Mouse (Mus musculus): Measurements from ENCODE around the gene Nfatc3. TPM values are rescaled to one million over a fixed set of nuclear protein-coding genes. Genes with fewer than 3 reads are reported as not detected.
A peak's percentile ranks its signal among the peaks of the same experiment; 100 is the strongest.

The Nfatc3 gene
- polyA plus RNA-seq, 1 experiment from 2014 or later = 5.1 TPM

DNA sequence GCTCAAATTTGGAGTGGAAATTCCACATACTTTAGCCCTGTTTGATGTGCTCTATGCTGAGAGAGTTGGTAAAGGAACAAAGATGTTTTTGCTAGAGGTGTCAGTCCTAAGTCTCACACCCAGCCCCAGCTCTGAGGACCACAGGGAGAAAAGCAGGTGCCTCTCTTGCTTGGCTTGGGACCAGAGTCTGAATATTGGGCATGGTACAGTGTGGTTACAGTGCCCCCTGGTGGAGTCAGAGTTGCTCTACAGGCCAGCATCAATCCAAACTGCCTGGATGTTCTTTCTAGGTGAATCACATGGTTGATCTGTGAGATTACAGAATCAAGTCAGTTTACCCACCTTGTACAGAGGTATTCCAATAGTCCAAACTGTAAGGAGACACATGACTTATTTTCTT, 36.2 kb upstream of the Nfatc3 start:
- Histone ChIP-seq H3K4me3 (ENCODE audit: low read depth, low read length) (no peak overlapping the region), H3K27ac (replicated peaks; ENCODE audit: low read depth, low read length) (no peak overlapping the region), H3K4me2 (ENCODE audit: low read depth, low read length) (no peak overlapping the region), H3K27me3 (ENCODE audit: control insufficient read depth, insufficient read depth, low read length) (no peaks in the 10 kb centered on the region), H3K9me3 (replicated peaks; ENCODE audit: control insufficient read depth, low read length) (no peaks in the 10 kb centered on the region), H3K9ac (replicated peaks; ENCODE audit: low read length) (no peak overlapping the region), H3K4me1 (ENCODE audit: control insufficient read depth, insufficient read depth, low read length) (no peaks in the 10 kb centered on the region), H3K36me3 (replicated peaks; ENCODE audit: control insufficient read depth, insufficient read depth, low read depth, low read length) (no peaks in the 10 kb centered on the region)
- DNase-seq (ENCODE audit: low spot score) (peak; percentile 84), ATAC-seq (replicated peaks; ENCODE audit: insufficient number of reproducible peaks, low FRiP score, low TSS enrichment, low read depth) (no peak)

GRCm38 (mm10) chr8:106038721-106039120, 19.9 kb upstream of the Nfatc3 start:
- WGBS = 89% methylated on average over 10 of the region's 10 CpGs
- H3K27ac ChIP-seq (replicated peaks; ENCODE audit: low read depth, low read length) = no peak overlapping the region
- H3K9me3 ChIP-seq (replicated peaks; ENCODE audit: control insufficient read depth, low read length) = no peaks in the 10 kb centered on the region
- no peak for DNase-seq (ENCODE audit: low spot score)
- H3K27me3 ChIP-seq (ENCODE audit: control insufficient read depth, insufficient read depth, low read length) = no peaks in the 10 kb centered on the region
- H3K4me3 ChIP-seq (ENCODE audit: low read depth, low read length) = no peak overlapping the region
- H3K4me1 ChIP-seq (ENCODE audit: control insufficient read depth, insufficient read depth, low read length) = no peaks in the 10 kb centered on the region
- ATAC-seq (replicated peaks; ENCODE audit: insufficient number of reproducible peaks, low FRiP score, low TSS enrichment, low read depth) = no peak
- H3K9ac ChIP-seq (replicated peaks; ENCODE audit: low read length) = no peak overlapping the region
- no peaks in the 10 kb centered on the region for H3K36me3 ChIP-seq (replicated peaks; ENCODE audit: control insufficient read depth, insufficient read depth, low read depth, low read length)
- H3K4me2 ChIP-seq (ENCODE audit: low read depth, low read length) = no peak overlapping the region

- Histone ChIP-seq H3K36me3 (replicated peaks; ENCODE audit: control insufficient read depth, insufficient read depth, low read depth, low read length) (no peaks in the 10 kb centered on the region), H3K9me3 (replicated peaks; ENCODE audit: control insufficient read depth, low read length) (no peaks in the 10 kb centered on the region), H3K27ac (replicated peaks; ENCODE audit: low read depth, low read length) (no peak overlapping the region), H3K27me3 (ENCODE audit: control insufficient read depth, insufficient read depth, low read length) (no peaks in the 10 kb centered on the region), H3K4me1 (ENCODE audit: control insufficient read depth, insufficient read depth, low read length) (no peaks in the 10 kb centered on the region), H3K9ac (replicated peaks; ENCODE audit: low read length) (no peak overlapping the region), H3K4me2 (ENCODE audit: low read depth, low read length) (no peak overlapping the region), H3K4me3 (ENCODE audit: low read depth, low read length) (no peak overlapping the region)
- no peak for ATAC-seq (replicated peaks; ENCODE audit: insufficient number of reproducible peaks, low FRiP score, low TSS enrichment, low read depth)
- WGBS = 81% methylated on average over 4 of the region's 4 CpGs
- no peak for DNase-seq (ENCODE audit: low spot score)
Observed at GRCm38 (mm10) chr8:106039605-106040004, 19.0 kb upstream of the Nfatc3 start.

DNA sequence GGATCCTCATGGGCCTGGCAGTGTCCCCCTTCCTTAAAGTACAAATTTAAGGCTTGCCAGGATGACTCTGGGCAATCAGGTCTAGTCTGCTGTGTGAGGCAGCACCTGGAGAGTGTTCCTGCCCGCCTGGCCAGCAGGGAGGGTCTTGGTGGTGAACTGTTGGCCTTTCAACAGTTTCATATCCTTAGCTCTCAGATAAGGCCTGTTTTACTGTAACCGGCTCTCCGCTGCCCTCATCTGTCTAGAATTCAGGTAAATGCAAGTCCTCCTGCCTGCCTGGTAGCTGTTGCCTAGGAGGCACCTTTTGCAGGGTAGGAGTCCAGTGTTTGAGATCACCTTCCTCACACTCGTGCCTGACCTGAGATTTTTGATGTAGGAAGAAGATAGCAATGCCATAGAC, 18.4 kb upstream of the Nfatc3 start:
- Histone ChIP-seq H3K9me3 (replicated peaks; ENCODE audit: control insufficient read depth, low read length) (no peaks in the 10 kb centered on the region), H3K4me1 (ENCODE audit: control insufficient read depth, insufficient read depth, low read length) (no peaks in the 10 kb centered on the region), H3K9ac (replicated peaks; ENCODE audit: low read length) (no peak overlapping the region), H3K27me3 (ENCODE audit: control insufficient read depth, insufficient read depth, low read length) (no peaks in the 10 kb centered on the region), H3K27ac (replicated peaks; ENCODE audit: low read depth, low read length) (no peak overlapping the region), H3K36me3 (replicated peaks; ENCODE audit: control insufficient read depth, insufficient read depth, low read depth, low read length) (no peaks in the 10 kb centered on the region), H3K4me2 (ENCODE audit: low read depth, low read length) (no peak overlapping the region), H3K4me3 (ENCODE audit: low read depth, low read length) (no peak overlapping the region)
- WGBS = 79% methylated on average over 4 of the region's 4 CpGs
- DNase-seq (ENCODE audit: low spot score) = no peak
- no peak for ATAC-seq (replicated peaks; ENCODE audit: insufficient number of reproducible peaks, low FRiP score, low TSS enrichment, low read depth)

GRCm38 (mm10) chr8:106043055-106043454, 15.6 kb upstream of the Nfatc3 start:
- ATAC-seq (replicated peaks; ENCODE audit: insufficient number of reproducible peaks, low FRiP score, low TSS enrichment, low read depth) (no peak), DNase-seq (ENCODE audit: low spot score) (no peak)
- H3K27me3 ChIP-seq (ENCODE audit: control insufficient read depth, insufficient read depth, low read length) = no peaks in the 10 kb centered on the region
- no peak overlapping the region for H3K4me2 ChIP-seq (ENCODE audit: low read depth, low read length)
- no peaks in the 10 kb centered on the region for H3K36me3 ChIP-seq (replicated peaks; ENCODE audit: control insufficient read depth, insufficient read depth, low read depth, low read length)
- H3K4me1 ChIP-seq (ENCODE audit: control insufficient read depth, insufficient read depth, low read length) = no peaks in the 10 kb centered on the region
- H3K9ac ChIP-seq (replicated peaks; ENCODE audit: low read length) = no peak overlapping the region
- H3K9me3 ChIP-seq (replicated peaks; ENCODE audit: control insufficient read depth, low read length) = no peaks in the 10 kb centered on the region
- no peak overlapping the region for H3K4me3 ChIP-seq (ENCODE audit: low read depth, low read length)
- 83% methylated on average over 2 of the region's 2 CpGs for WGBS
- H3K27ac ChIP-seq (replicated peaks; ENCODE audit: low read depth, low read length) = no peak overlapping the region

DNA sequence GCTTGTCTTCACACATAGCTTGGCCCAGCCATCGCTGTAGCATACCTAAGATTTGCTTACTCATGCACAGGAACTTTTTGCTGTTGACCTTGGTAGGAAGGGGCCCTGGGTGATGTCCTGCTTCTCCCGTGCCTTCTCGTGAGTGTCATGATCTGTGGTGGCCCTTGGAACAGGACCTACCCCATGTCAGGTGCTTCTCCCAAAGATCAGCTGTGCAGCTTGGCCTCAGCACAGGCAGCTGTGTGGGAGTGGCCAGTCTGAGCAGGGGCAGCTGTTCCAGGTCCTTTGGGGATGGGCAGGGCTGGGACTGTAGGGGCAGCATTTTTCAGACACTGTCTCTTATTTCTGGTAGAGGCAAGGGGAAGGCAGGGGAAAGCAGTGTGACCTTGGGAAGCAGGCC, 14.5 kb upstream of the Nfatc3 start:
- Histone ChIP-seq H3K36me3 (replicated peaks; ENCODE audit: control insufficient read depth, insufficient read depth, low read depth, low read length) (no peaks in the 10 kb centered on the region), H3K4me1 (ENCODE audit: control insufficient read depth, insufficient read depth, low read length) (no peaks in the 10 kb centered on the region), H3K9me3 (replicated peaks; ENCODE audit: control insufficient read depth, low read length) (no peaks in the 10 kb centered on the region), H3K27me3 (ENCODE audit: control insufficient read depth, insufficient read depth, low read length) (no peaks in the 10 kb centered on the region), H3K4me3 (ENCODE audit: low read depth, low read length) (no peak overlapping the region), H3K27ac (replicated peaks; ENCODE audit: low read depth, low read length) (no peak overlapping the region), H3K9ac (replicated peaks; ENCODE audit: low read length) (no peak overlapping the region), H3K4me2 (ENCODE audit: low read depth, low read length) (no peak overlapping the region)
- ATAC-seq (replicated peaks; ENCODE audit: insufficient number of reproducible peaks, low FRiP score, low TSS enrichment, low read depth) (0 out of 2 replicates have a peak, but pooled peaks have one; percentile 70), DNase-seq (ENCODE audit: low spot score) (no peak)
- WGBS = 82% methylated on average over 3 of the region's 3 CpGs

GRCm38 (mm10) chr8:106046872-106047559, 11.6 kb upstream of the Nfatc3 start:
- H3K27me3 ChIP-seq (ENCODE audit: control insufficient read depth, insufficient read depth, low read length) = no peaks in the 10 kb centered on the region
- H3K9ac ChIP-seq (replicated peaks; ENCODE audit: low read length) = no peak overlapping the region
- no peaks in the 10 kb centered on the region for H3K9me3 ChIP-seq (replicated peaks; ENCODE audit: control insufficient read depth, low read length)
- ATAC-seq (replicated peaks; ENCODE audit: insufficient number of reproducible peaks, low FRiP score, low TSS enrichment, low read depth) (no peak), DNase-seq (ENCODE audit: low spot score) (no peak)
- H3K4me2 ChIP-seq (ENCODE audit: low read depth, low read length) = no peak overlapping the region
- no peaks in the 10 kb centered on the region for H3K4me1 ChIP-seq (ENCODE audit: control insufficient read depth, insufficient read depth, low read length)
- no peaks in the 10 kb centered on the region for H3K36me3 ChIP-seq (replicated peaks; ENCODE audit: control insufficient read depth, insufficient read depth, low read depth, low read length)
- no peak overlapping the region for H3K27ac ChIP-seq (replicated peaks; ENCODE audit: low read depth, low read length)
- 92% methylated on average over 11 of the region's 11 CpGs for WGBS
- H3K4me3 ChIP-seq (ENCODE audit: low read depth, low read length) = no peak overlapping the region

DNA sequence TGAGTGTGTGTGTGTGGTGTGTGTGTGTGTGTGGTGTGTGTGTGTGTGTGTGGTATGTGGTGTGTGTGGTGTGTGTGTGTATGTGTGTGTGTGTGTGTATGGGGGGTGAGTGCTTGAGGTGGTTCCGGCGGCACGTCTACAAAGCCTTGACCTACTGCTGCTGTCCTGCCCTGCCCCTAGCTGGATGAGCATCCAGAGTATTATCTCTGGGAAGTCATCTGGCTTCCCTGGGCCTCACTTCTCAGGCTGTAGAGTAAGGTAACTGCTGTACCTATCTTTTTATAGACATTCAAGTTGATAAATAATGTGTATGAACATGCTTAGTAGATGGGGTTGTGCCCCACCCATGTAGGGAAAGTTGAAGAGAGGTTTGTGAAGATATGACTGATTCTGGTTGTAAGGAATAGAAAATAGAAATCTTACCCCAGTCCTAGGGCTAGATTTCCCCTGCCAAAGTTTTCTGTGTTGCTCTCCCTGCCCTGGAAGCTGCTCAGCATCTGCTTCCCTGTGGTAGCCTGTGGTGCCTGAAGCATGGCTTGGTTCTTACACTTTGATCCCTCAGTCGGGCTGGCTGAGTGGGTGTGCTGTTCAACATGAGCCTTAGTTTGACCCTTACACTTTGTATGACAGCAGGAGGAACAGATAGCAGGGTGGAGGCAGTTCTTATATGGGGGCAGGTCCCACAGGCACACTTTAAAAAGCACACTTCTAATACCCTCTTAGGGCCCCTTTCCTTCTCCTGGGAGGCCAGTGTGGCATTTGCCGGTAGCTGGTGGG, 10.6 kb upstream of the Nfatc3 start:
- Histone ChIP-seq H3K9ac (replicated peaks; ENCODE audit: low read length) (no peak overlapping the region), H3K27me3 (ENCODE audit: control insufficient read depth, insufficient read depth, low read length) (no peaks in the 10 kb centered on the region), H3K9me3 (replicated peaks; ENCODE audit: control insufficient read depth, low read length) (no peaks in the 10 kb centered on the region), H3K36me3 (replicated peaks; ENCODE audit: control insufficient read depth, insufficient read depth, low read depth, low read length) (no peaks in the 10 kb centered on the region), H3K27ac (replicated peaks; ENCODE audit: low read depth, low read length) (no peak overlapping the region), H3K4me1 (ENCODE audit: control insufficient read depth, insufficient read depth, low read length) (no peaks in the 10 kb centered on the region), H3K4me2 (ENCODE audit: low read depth, low read length) (no peak overlapping the region), H3K4me3 (ENCODE audit: low read depth, low read length) (no peak overlapping the region)
- WGBS = 94% methylated on average over 5 of the region's 5 CpGs
- ATAC-seq (replicated peaks; ENCODE audit: insufficient number of reproducible peaks, low FRiP score, low TSS enrichment, low read depth) (no peak), DNase-seq (ENCODE audit: low spot score) (no peak)

Data from embryonic facial prominence, embryonic 11.5 days (tissue).